Mouse (Mus musculus) small intestine, adult 2 months (tissue): ENCODE measurements around the gene Aif1.

Experiments
- CTCF ChIP-seq: fragments of 200-500 bp; IDR thresholded peaks from 2 replicates; pipeline ENCODE4 v1.5.1; 2012; ENCODE audit warnings: low read depth, mild to moderate bottlenecking, control low read depth, inconsistent platforms, low read length, moderate library complexity, mixed read lengths; ENCODE audit not compliant: insufficient replicate concordance, insufficient read length; ENCODE audit errors: extremely low read depth
- POLR2A ChIP-seq: fragments of 200-500 bp; IDR thresholded peaks from 2 replicates; pipeline ENCODE4 v1.6.1; 2012; ENCODE audit warnings: low read depth, mild to moderate bottlenecking, control low read depth, inconsistent platforms, low read length, moderate library complexity

DNA sequence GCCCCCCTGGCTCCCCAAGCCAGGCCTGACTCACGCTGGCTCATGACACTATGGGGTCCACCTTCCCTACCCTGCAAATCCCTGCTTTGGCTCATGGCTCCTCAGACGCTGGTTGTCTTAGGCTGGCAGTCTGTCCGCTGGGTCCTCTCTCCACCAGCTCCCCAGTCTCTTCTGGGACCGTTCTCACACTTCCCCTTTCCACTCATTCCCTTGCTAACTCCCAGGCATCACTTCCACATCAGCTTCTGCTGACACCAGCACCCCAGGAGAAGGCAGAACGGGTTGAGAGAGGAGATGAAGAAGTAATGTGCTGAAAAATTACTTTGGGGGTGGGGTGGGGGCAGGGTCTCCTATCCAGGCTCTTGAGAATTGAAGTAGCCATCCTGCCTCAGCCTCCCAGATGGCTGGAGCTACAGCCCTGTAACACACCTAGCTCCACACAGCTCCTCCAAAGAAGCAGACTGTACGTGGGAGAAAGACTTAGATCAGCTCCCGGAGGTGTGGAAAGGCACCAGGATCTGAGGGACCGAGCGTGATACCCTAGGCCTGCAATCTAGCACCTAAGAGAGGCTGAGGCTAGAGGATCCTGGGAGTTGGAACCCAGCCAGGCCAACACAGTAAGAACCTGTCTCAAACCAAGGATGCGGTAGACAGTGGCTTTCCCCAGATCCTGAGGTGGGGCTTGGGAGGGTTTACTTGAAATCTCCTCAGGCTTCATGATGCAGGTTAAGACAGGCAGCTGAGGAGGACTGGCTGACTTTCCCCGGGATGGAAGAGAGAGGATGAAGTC, 3.2 kb downstream of the Aif1 start:
- no peak for TF ChIP-seq CTCF
- no peak for TF ChIP-seq POLR2A
